Mouse (Mus musculus): ENCODE data around the gene Cacna2d2. TPM values are rescaled to one million over a fixed set of nuclear protein-coding genes. Genes with fewer than 3 reads are reported as not detected.

The Cacna2d2 gene
- total RNA-seq, 2 experiments from 2014 or later, result 24.3 to 29.7 TPM

GRCm38 (mm10) chr9:107494238-107494637 lies 94.8 kb downstream of the Cacna2d2 start:
- no peak for DNase-seq (ENCODE audit: low spot score in 2 of 2)

GRCm38 (mm10) chr9:107496359-107496758 lies 96.9 kb downstream of the Cacna2d2 start:
- no peak for DNase-seq (ENCODE audit: low spot score in 2 of 2)

GRCm38 (mm10) chr9:107500708-107501286 lies 101.4 kb downstream of the Cacna2d2 start:
- no peak for DNase-seq (ENCODE audit: low spot score in 2 of 2)

GRCm38 (mm10) chr9:107502131-107502846 lies 102.9 kb downstream of the Cacna2d2 start:
- DNase-seq (ENCODE audit: low spot score in 2 of 2), result no peak

- DNase-seq (ENCODE audit: low spot score in 2 of 2), result no peak
Observed at GRCm38 (mm10) chr9:107504662-107505537, 105.5 kb downstream of the Cacna2d2 start.

- DNase-seq (ENCODE audit: low spot score in 2 of 2), result peak; percentile 38 to 52
Observed at GRCm38 (mm10) chr9:107508266-107508665, 108.9 kb downstream of the Cacna2d2 start.

GRCm38 (mm10) chr9:107510384-107511100 lies 111.1 kb downstream of the Cacna2d2 start:
- DNase-seq (ENCODE audit: low spot score in 2 of 2), result no peak

- no peak for DNase-seq (ENCODE audit: low spot score in 2 of 2)
Observed at GRCm38 (mm10) chr9:107511436-107511835, 112.0 kb downstream of the Cacna2d2 start.

GRCm38 (mm10) chr9:107512326-107512725 lies 112.9 kb downstream of the Cacna2d2 start:
- no peak for DNase-seq (ENCODE audit: low spot score in 2 of 2)

GRCm38 (mm10) chr9:107514303-107514955 lies 115.0 kb downstream of the Cacna2d2 start:
- peak; percentile 88 to 92 for DNase-seq (ENCODE audit: low spot score in 2 of 2)

GRCm38 (mm10) chr9:107520331-107520730 lies 120.9 kb downstream of the Cacna2d2 start:
- DNase-seq (ENCODE audit: low spot score in 2 of 2), result no peak

GRCm38 (mm10) chr9:107521190-107521589 lies 121.8 kb downstream of the Cacna2d2 start:
- no peak for DNase-seq (ENCODE audit: low spot score in 2 of 2)

GRCm38 (mm10) chr9:107521711-107522399 lies 122.4 kb downstream of the Cacna2d2 start:
- no peak for DNase-seq (ENCODE audit: low spot score in 2 of 2)

GRCm38 (mm10) chr9:107522400-107522711 lies 122.9 kb downstream of the Cacna2d2 start:
- no peak for DNase-seq (ENCODE audit: low spot score in 2 of 2)

- DNase-seq (ENCODE audit: low spot score in 2 of 2), result peak; percentile 68 to 77
Observed at GRCm38 (mm10) chr9:107526198-107527026, 127.0 kb downstream of the Cacna2d2 start.

GRCm38 (mm10) chr9:107533791-107534407 lies 134.5 kb downstream of the Cacna2d2 start, which contains the start of gene Tmem115:
Gene Tmem115, plus strand, starts transcription at chr9:107533945.
- DNase-seq (ENCODE audit: low spot score in 2 of 2), result peak; percentile 88 to 94

GRCm38 (mm10) chr9:107534408-107535202 lies 135.2 kb downstream of the Cacna2d2 start:
- DNase-seq (ENCODE audit: low spot score in 2 of 2), result no peak

GRCm38 (mm10) chr9:107538231-107538630 lies 138.8 kb downstream of the Cacna2d2 start:
- no peak for DNase-seq (ENCODE audit: low spot score in 2 of 2)

Measured in left cerebral cortex, adult 18-20 months (tissue).